ENCODE assay signal across 18 mouse cellular contexts in genomic region chr1:193149231-193149630, GRCm38 (mm10). TPM values are rescaled to one million over a fixed set of nuclear protein-coding genes. Genes with fewer than 3 reads are reported as not detected.
"Had no signal": no experiment of that assay in that cellular context is flagged by ENCODE, and none has a peak within 500 bp of the region (broad histone marks: within the 10 kb centered on the region; RNA-seq: fewer than 3 reads in every experiment).

No protein-coding gene starts in this region.

- H3K27ac ChIP-seq: lung, embryonic 15.5 days; macrophage; midbrain, embryonic 13.5 days; midbrain, embryonic 15.5 days; neural tube, embryonic 12.5 days; stomach, embryonic 15.5 days had no signal

- H3K4me3 ChIP-seq: lung, embryonic 15.5 days; megakaryocyte, embryonic 14.5 days; midbrain, embryonic 13.5 days; midbrain, embryonic 15.5 days; neural tube, embryonic 12.5 days; stomach, embryonic 15.5 days had no signal

- H3K9ac ChIP-seq: liver, postnatal 0 days; lung, embryonic 15.5 days; midbrain, embryonic 13.5 days; midbrain, embryonic 15.5 days; neural tube, embryonic 12.5 days; stomach, embryonic 15.5 days had no signal

- DNase-seq: liver, postnatal 0 days; lung, adult 2 months; lung, postnatal 14 days; lung, postnatal 36 days; right cerebral cortex, postnatal 14 days; thymus, adult 2 months; thymus, postnatal 25 days; thymus, postnatal 4 days had no signal

- H3K4me2 ChIP-seq: lung, embryonic 15.5 days; midbrain, embryonic 11.5 days; midbrain, embryonic 13.5 days; midbrain, embryonic 15.5 days; neural tube, embryonic 12.5 days; stomach, embryonic 15.5 days had no signal

- H3K36me3 ChIP-seq: lung, embryonic 15.5 days; midbrain, embryonic 13.5 days; midbrain, embryonic 15.5 days; neural tube, embryonic 12.5 days; stomach, embryonic 15.5 days had no signal

- H3K9me3 ChIP-seq: lung, embryonic 15.5 days; midbrain, embryonic 13.5 days; midbrain, embryonic 15.5 days; neural tube, embryonic 12.5 days; stomach, embryonic 15.5 days had no signal

- ATAC-seq: liver, postnatal 0 days; lung, postnatal 0 days; midbrain, embryonic 13.5 days; midbrain, embryonic 15.5 days had no signal

RNA-seq across cellular contexts. Expression of gene Irf6, which starts 3.7 kb away (rescaled TPM):
- total RNA-seq: monocyte, adult 5-6 weeks had no signal
- polyA plus RNA-seq: macrophage had no signal

RNA-seq across cellular contexts. Expression of gene Lamb3, which starts 58.3 kb away (rescaled TPM):
- polyA plus RNA-seq: macrophage; midbrain, embryonic 11.5 days had no signal
